Mouse (Mus musculus): Measurements from ENCODE around the gene Cntfr. TPM values are rescaled to one million over a fixed set of nuclear protein-coding genes. Genes with fewer than 3 reads are reported as not detected.
"Not testable (repeated sequence)": the region's sequence is repeated elsewhere in the genome, so short reads cannot be mapped to it uniquely, and the experiment has no call there.

Gene Cntfr
- 10 to 100 TPM; 96.5 to 98.8 TPM for total RNA-seq (2021)
- long read RNA-seq, experiment 1, partial matches to known transcripts: 0 of 3 reads
- long read RNA-seq, experiment 1, other reads (novel, unspliced or antisense): 1 of 3 reads
- long read RNA-seq, experiment 2, partial matches to known transcripts: 3 of 7 reads
- long read RNA-seq, experiment 2, other reads (novel, unspliced or antisense): 2 of 7 reads

DNA sequence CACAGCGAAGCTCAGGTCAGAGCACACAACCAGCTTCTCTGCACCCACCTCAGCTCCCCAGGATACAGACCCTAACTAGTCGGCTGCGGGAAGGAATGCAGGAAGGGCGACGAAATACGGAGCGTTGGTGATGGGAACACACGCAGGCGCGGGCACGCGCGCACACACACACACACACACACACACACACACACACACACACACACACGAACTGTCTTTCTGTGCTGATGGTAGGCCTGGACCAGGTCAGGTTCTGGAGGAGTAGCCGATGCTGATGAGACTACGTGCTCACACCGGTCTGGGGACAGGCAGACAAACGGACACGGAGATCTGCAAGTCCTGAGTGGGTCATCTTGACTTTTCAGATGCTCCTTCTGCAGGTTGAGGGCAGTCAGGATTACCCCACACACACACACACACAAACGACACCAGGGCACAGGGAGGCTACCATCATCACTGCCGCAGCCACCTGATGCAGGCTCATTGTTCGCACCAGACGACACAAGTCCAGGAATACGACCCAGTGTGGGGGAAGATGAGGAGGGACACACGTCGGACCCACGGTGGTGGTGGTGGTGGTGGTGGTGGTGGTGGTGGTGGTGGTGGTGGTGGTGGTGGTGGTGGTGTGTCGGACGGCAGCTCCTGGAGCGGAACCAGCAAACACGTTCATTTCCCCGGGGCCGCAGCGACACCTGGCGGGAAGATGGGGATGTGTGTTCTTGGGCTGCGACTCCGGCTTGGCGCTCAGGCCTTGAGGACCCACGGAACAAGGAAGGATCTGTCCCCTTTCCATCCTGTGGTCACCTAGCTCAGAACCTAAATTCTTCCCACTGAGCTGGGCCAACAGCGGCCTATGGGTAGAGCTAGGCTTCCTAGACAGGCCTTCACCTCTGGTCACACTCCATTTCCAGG is at the start of gene Cntfr:
Gene Cntfr (minus strand): TSS at position 160 of the 912 bp plus-strand sequence.
- not testable (repeated sequence) for H3K4me3 ChIP-seq

DNA sequence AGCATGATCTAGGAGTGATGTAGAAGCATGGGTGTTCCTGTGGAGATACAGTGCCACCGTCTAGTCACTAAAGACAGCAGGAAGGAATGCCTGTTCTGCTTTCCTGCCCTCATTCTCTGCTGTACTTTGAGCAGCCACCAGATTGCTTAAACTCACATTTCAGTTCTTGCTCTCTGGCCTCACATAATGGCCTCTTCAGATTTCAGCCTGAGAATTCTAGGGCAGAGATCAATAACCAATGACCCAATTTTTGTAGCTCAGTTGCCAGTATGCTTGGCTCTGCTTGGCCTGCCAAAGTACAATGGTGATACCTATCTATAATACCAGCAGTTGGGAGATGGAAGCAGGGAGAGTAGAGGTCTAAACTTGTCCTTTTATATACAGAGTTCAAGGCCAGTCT is 48.1 kb upstream of the Cntfr start:
- Histone ChIP-seq H3K27ac (no peak overlapping the region), H3K4me3 (no peak overlapping the region)
- no peak for TF ChIP-seq CTCF (conservative IDR thresholded peaks at IDR 0.05)
- DNase-seq (ENCODE audit: low spot score in 2 of 2): no peak

More for the DNA sequence above, at the start of gene Cntfr:
- peak; percentile 73 for TF ChIP-seq CTCF (conservative IDR thresholded peaks at IDR 0.05)
- H3K27ac ChIP-seq: peak within 1 kb of the TSS; percentile 77; the same call in 1 of the 2 replicates
- peak; percentile 78 to 89 for DNase-seq (ENCODE audit: low spot score in 2 of 2)

DNA sequence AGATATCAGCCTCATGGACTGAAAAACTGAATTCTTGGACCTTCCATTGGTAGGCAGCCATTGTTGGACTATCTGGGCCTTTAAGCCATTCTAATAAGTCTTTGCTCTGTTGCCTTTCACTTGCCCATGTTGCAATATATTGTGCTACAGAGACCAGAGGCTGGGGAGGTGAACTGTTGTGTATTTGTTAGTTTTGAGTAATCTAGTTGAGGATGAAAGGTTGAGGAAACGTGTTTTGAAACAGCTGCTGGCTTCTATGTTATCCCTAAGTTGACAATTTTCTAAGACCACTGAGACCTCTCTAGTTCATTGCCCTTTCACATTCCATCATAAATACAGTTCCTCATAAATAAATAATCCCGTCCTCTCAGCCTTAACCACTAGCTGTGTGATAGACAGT is 47.2 kb upstream of the Cntfr start:
- no peak overlapping the region for H3K27ac ChIP-seq
- no peak for TF ChIP-seq CTCF (conservative IDR thresholded peaks at IDR 0.05)
- no peak overlapping the region for H3K4me3 ChIP-seq
- no peak for DNase-seq (ENCODE audit: low spot score in 2 of 2)

DNA sequence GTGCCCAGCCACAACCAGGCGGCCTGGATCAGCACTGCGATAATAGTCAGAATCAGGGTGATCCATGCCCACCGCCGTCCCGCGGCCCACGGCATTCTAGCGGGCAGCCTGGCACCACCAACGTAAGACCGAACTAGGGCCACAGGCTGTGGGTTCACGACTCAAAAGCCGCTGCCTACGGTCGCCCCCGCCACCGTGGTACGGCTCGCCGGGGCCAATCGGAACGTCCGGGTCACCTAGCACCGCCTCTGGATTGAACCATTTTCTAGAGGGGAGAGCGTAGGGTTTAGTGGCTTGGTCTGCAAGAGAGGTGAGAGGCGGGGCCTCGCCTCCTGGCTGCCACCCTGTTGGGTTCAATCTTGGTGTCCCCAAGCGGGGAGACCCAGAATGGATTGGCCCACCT is 44.3 kb upstream of the Cntfr start:
- Histone ChIP-seq H3K27ac (peak overlapping the region; percentile 94), H3K4me3 (peak overlapping the region; percentile 75)
- peak; percentile 42 for TF ChIP-seq CTCF (conservative IDR thresholded peaks at IDR 0.05)
- DNase-seq (ENCODE audit: low spot score in 2 of 2): peak; percentile 88 to 95

DNA sequence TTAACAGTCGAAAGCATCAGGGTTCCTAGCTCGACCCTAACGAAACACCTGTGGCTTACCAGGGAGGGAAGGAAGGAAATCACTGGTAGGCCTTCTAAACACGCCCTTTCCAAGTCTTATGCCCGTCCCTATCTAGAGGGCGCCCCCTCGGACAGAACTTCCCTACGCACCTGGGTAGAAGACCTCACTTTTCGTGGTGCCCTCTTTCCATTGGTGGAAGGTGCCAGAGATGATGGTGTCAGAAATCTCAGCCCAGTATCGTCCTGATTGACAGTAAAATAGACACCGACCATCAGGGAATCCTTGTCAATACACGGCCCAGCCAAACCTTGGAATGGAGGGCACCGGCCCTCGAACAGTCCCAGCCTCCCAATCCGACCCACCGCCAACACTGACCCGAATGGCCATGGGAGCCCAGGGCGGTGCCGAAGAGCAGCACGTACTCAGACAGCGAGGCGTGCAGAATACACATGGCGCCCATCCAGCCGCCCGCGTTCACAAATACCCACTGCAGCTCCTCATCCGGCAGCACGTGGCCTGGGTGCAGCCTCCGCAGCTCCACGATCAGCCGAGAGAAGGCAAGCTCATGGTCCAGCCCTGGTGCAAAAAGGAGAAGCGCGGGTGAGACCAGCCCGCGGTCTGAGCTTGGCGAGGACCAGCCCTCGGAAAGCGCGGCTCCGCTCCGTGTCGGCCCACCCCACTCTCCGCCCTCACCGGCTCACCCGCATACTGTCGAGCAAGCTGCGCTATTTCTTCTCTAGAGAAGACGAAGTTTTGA is 43.7 kb upstream of the Cntfr start:
- peak in 1 of 2 experiments; percentile 59 for DNase-seq (ENCODE audit: low spot score in 2 of 2)
- TF ChIP-seq CTCF (conservative IDR thresholded peaks at IDR 0.05): peak; percentile 1; the same call in 1 of the 2 replicates
- peak overlapping the region; percentile 75 for H3K4me3 ChIP-seq

GRCm38 (mm10) chr4:41739260-41739659 is 42.4 kb upstream of the Cntfr start:
- Histone ChIP-seq H3K4me3 (no peak overlapping the region; the same call in 1 of the 2 replicates), H3K27ac (no peak overlapping the region)
- no peak for DNase-seq (ENCODE audit: low spot score in 2 of 2)
- no peak for TF ChIP-seq CTCF (conservative IDR thresholded peaks at IDR 0.05)

More for the DNA sequence above, 43.7 kb upstream of the Cntfr start:
- peak overlapping the region; percentile 94 for H3K27ac ChIP-seq

GRCm38 (mm10) chr4:41738256-41738603 is 41.3 kb upstream of the Cntfr start:
- DNase-seq (ENCODE audit: low spot score in 2 of 2): no peak
- Histone ChIP-seq H3K27ac (no peak overlapping the region; the same call in 1 of the 2 replicates), H3K4me3 (no peak overlapping the region)
- TF ChIP-seq CTCF (conservative IDR thresholded peaks at IDR 0.05): no peak

GRCm38 (mm10) chr4:41737602-41738255 is 40.8 kb upstream of the Cntfr start:
- peak; percentile 78 to 80 for DNase-seq (ENCODE audit: low spot score in 2 of 2)
- H3K27ac ChIP-seq: no peak overlapping the region; the same call in 1 of the 2 replicates
- no peak overlapping the region for H3K4me3 ChIP-seq
- TF ChIP-seq CTCF (conservative IDR thresholded peaks at IDR 0.05): peak; percentile 98

- H3K4me3 ChIP-seq: peak within 1 kb of the TSS; percentile 41
Measured at GRCm38 (mm10) chr4:41731052-41731765, 34.3 kb upstream of the Cntfr start, which contains the start of gene Arid3c. Gene Arid3c (minus strand): TSS chr4:41731142.

DNA sequence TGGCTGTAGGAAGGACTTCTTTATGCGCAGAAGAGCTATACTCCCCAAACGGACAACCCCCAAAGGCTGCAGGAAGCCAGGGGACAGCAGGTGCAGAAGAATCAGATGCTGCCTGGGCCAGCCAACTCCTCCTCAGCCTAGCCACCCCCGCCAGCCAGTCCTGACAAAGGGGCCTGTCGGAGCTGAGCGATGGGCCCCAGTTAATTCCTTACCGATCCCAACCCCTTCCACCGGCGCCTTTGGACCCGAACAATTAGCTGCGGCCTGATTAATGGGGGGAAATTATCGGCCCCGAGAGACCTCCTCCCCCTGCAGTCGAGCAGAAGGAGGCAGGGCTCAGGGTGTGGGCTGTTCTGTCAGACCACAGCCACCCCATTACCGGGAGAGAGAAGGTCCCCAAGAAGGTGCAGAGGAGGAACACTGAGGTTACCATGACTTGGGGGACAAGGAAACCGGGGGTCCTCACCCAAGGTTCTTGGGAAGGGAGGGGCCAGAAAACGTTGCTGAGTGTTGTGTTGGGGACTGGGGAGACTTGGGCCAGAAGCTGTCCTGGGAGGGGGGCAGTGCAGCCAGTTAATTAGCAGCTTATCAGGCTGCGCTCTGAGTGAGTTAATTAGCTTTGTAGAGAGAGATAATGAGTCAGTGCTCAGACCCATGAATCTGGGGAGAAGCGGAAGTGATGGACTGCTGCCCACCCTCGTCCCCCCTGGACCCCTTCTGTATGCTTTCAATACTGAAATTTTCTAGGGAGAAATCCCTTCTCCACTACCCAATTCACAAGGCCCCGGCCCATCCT is 30.1 kb upstream of the Cntfr start:
- H3K27ac ChIP-seq: no peak overlapping the region
- no peak for TF ChIP-seq CTCF (conservative IDR thresholded peaks at IDR 0.05)
- no peak overlapping the region for H3K4me3 ChIP-seq
- no peak for DNase-seq (ENCODE audit: low spot score in 2 of 2)

More at GRCm38 (mm10) chr4:41731052-41731765, 34.3 kb upstream of the Cntfr start, which contains the start of gene Arid3c:
- no peak for DNase-seq (ENCODE audit: low spot score in 2 of 2)
- H3K27ac ChIP-seq: no peak within 1 kb of the TSS
- no peak for TF ChIP-seq CTCF (conservative IDR thresholded peaks at IDR 0.05)

- peak within 1 kb of the TSS; percentile 85 for H3K4me3 ChIP-seq
- DNase-seq (ENCODE audit: low spot score in 2 of 2): peak; percentile 92 to 97
- peak within 1 kb of the TSS; percentile 78 for H3K27ac ChIP-seq
- TF ChIP-seq CTCF (conservative IDR thresholded peaks at IDR 0.05): no peak
Measured at GRCm38 (mm10) chr4:41722918-41723351, 26.0 kb upstream of the Cntfr start, which contains the start of gene Dctn3. Gene Dctn3 (minus strand): TSS chr4:41723170.
